Mouse (Mus musculus): Measurements from ENCODE around the gene Megf8.
A peak's percentile ranks its signal among the peaks of the same experiment; 100 is the strongest.

DNA sequence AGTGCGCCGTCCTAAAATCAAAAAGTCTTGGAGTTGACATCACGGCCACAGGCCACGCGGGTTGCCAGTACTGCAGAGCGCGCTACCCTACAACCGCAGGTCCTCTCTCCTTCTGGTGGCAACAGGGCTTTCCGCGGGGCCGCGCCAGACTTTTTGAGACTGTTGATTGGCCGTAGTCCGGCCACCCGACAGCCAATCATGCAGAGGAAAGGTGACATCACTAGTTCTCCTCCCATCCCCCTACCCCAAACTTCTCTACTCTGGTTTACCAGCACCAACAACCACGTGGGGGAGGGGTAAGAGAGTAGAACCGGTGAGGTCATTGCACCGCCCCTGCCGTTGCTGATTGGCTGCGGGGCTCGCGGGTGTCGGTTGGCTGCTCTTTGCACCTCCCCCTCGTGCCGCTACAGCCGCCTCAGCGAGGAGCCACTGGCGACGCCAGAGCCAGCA, 49.6 kb upstream of the Megf8 start, which contains the start of gene Cic:
- TF ChIP-seq CTCF (IDR thresholded peaks at IDR 0.05; ENCODE audit: borderline replicate concordance, extremely low read depth, insufficient read depth, insufficient read length) (0 out of 2 replicates have a peak, but pooled peaks have one; percentile 3), POLR2A (IDR thresholded peaks at IDR 0.05; ENCODE audit: borderline replicate concordance, extremely low read depth, insufficient read depth, insufficient read length, poor library complexity, severe bottlenecking) (no peak)

Measured in brain, embryonic 14.5 days (tissue).